Mouse (Mus musculus): ENCODE measurements around the gene Fam228b. TPM values are rescaled to one million over a fixed set of nuclear protein-coding genes. Genes with fewer than 3 reads are reported as not detected.
"Not testable (repeated sequence)": the region's sequence is repeated elsewhere in the genome, so short reads cannot be mapped to it uniquely, and the experiment has no call there.

Gene Fam228b
- polyA plus RNA-seq, 1 experiment from 2014 or later = 2.6 TPM

DNA sequence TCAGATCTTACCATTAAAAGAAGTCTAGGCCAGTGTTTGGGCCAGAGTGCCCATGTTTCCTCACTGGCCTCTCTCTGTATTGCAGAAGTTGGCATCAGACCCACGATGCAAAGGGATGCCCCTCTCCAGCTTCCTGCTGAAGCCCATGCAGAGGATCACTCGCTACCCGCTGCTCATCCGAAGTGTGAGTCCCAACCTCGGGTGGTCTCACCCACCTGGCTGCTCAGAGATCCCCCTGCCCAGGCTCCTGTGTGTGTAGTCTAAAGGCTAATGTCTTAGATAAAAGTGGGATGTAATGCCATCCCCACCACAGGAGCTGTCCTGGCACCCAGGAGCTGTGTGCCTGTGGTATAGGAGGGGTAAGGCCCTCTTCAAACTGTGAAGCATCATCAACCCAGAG is 62.9 kb downstream of the Fam228b start:
- DNase-seq (ENCODE audit: low spot score) = peak; percentile 9
- Histone ChIP-seq H3K36me3 (peaks cover 15% of the 10 kb centered on the region), H3K27ac (replicated peaks) (no peak overlapping the region), H3K4me3 (no peak overlapping the region), H3K27me3 (ENCODE audit: low read depth, poor library complexity, severe bottlenecking) (no peaks in the 10 kb centered on the region), H3K4me1 (no peaks in the 10 kb centered on the region), H3K9me3 (replicated peaks) (no peaks in the 10 kb centered on the region)
- WGBS = 97% methylated on average over 5 of the region's 5 CpGs

- H3K4me1 ChIP-seq; H3K4me3 ChIP-seq; H3K27ac ChIP-seq (replicated peaks); H3K27me3 ChIP-seq (ENCODE audit: low read depth, poor library complexity, severe bottlenecking); H3K9me3 ChIP-seq (replicated peaks): not testable (repeated sequence)
- 75% methylated on average over 6 of the region's 6 CpGs for WGBS
- peaks cover 15% of the 10 kb centered on the region for H3K36me3 ChIP-seq
- DNase-seq (ENCODE audit: low spot score) = peak; percentile 6
Observed at GRCm38 (mm10) chr12:4705626-4706025, 63.4 kb downstream of the Fam228b start.

DNA sequence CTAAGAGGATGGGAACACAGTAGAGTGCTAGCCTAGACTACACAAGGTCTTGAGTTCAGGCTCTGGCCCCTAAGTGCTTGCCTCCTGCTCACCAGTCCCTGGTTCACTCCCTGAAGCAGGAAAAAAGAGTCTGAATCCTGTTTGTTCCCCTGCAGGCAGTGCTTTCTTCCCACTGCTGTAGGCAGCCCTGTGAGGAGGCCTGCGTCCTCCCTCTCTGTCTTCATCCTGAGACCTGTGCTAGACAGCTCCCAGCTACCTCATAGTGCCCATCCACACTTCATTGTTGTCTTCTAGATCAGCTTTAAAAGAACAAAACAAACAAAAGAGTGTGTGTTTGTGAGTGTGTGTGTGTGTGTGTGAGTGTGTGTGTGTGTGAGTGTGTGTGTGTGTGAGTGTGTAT is 74.5 kb downstream of the Fam228b start:
- Histone ChIP-seq H3K36me3 (peaks cover 3% of the 10 kb centered on the region; the same call in 1 of the 2 replicates), H3K4me1 (peaks cover 4% of the 10 kb centered on the region), H3K9me3 (replicated peaks) (no peaks in the 10 kb centered on the region), H3K27ac (replicated peaks) (no peak overlapping the region), H3K4me3 (no peak overlapping the region), H3K27me3 (ENCODE audit: low read depth, poor library complexity, severe bottlenecking) (no peaks in the 10 kb centered on the region)
- WGBS = 90% methylated on average over 1 of the region's 1 CpGs
- no peak for DNase-seq (ENCODE audit: low spot score)

DNA sequence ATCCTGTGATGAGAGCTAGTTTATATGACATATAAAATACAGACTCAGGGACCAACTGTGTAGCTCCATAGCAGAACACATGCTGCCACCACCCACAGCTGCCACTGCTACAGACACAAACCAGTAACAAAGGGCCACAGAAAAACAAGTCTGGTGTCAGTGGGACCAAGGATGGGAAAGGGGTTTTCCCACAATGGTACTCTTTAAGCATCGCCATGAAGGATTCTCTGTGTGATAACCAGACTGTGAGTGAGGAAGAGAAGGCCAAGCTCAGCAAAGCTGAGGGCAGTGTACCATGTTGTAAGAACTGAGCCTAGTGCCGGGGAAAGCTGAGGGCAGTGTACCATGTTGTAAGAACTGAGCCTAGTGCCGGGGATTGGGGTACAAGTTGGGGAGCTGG is 77.9 kb downstream of the Fam228b start:
- Histone ChIP-seq H3K4me3 (no peak overlapping the region), H3K27me3 (ENCODE audit: low read depth, poor library complexity, severe bottlenecking) (no peaks in the 10 kb centered on the region), H3K4me1 (no peaks in the 10 kb centered on the region), H3K9me3 (replicated peaks) (no peaks in the 10 kb centered on the region), H3K36me3 (no peaks in the 10 kb centered on the region), H3K27ac (replicated peaks) (no peak overlapping the region)
- WGBS = 91% methylated on average over 3 of the region's 3 CpGs
- no peak for DNase-seq (ENCODE audit: low spot score)

Other genes with a start within 250 kb of the Fam228b start
- gene Itsn2, start 176.6 kb downstream of the Fam228b start, polyA plus RNA-seq (2016; fragmentation: Nextera tagmentation; extraction: Ambion mirVana) = 12.3 and 13.3 TPM in 2 replicates
- gene Gm3625, start 176.3 kb downstream of the Fam228b start, polyA plus RNA-seq (2016; fragmentation: Nextera tagmentation; extraction: Ambion mirVana) = not detected in 2 replicates
- gene Fam228a, start 30.8 kb downstream of the Fam228b start, polyA plus RNA-seq (2016; fragmentation: Nextera tagmentation; extraction: Ambion mirVana) = 0.20 and 0.35 TPM in 2 replicates
- 2.8 and 3.4 TPM in 2 replicates for gene Pfn4, start 245 bp downstream of the Fam228b start, polyA plus RNA-seq (2016; fragmentation: Nextera tagmentation; extraction: Ambion mirVana)
- gene Sf3b6, start 48.3 kb upstream of the Fam228b start, polyA plus RNA-seq (2016; fragmentation: Nextera tagmentation; extraction: Ambion mirVana) = 319 and 337 TPM in 2 replicates
- gene Fkbp1b, start 72.3 kb upstream of the Fam228b start, polyA plus RNA-seq (2016; fragmentation: Nextera tagmentation; extraction: Ambion mirVana) = 4.3 and 8.1 TPM in 2 replicates
- gene Wdcp, start 74.0 kb upstream of the Fam228b start, polyA plus RNA-seq (2016; fragmentation: Nextera tagmentation; extraction: Ambion mirVana) = 25.1 and 28.5 TPM in 2 replicates
- gene Mfsd2b, start 105.1 kb upstream of the Fam228b start, polyA plus RNA-seq (2016; fragmentation: Nextera tagmentation; extraction: Ambion mirVana) = 3.5 and 4.6 TPM in 2 replicates
- gene Ubxn2a, start 138.4 kb upstream of the Fam228b start, polyA plus RNA-seq (2016; fragmentation: Nextera tagmentation; extraction: Ambion mirVana) = 19.1 and 21.1 TPM in 2 replicates
- 12.4 and 12.9 TPM in 2 replicates for gene Atad2b, start 148.1 kb upstream of the Fam228b start, polyA plus RNA-seq (2016; fragmentation: Nextera tagmentation; extraction: Ambion mirVana)

Data from midbrain, embryonic 10.5 days (tissue).